Mouse (Mus musculus) heart, postnatal 0 days (tissue): ENCODE results near the gene Ccdc172.

Experiments used
- CTCF ChIP-seq: IDR thresholded peaks from 2 replicates; pipeline ENCODE4 v1.5.1; 2016; ENCODE audit warnings: antibody characterized with exemption, control low read depth, low read depth
- EP300 ChIP-seq: IDR thresholded peaks from 2 replicates; pipeline ENCODE4 v1.6.1; 2016; ENCODE audit warnings: antibody characterized with exemption, low read depth

GRCm38 (mm10) chr19:58571566-58571965 lies 59.8 kb downstream of the Ccdc172 start:
- TF ChIP-seq CTCF (no peak), EP300 (no peak)
